Mouse (Mus musculus) Patski (cell line): Measurements from ENCODE around the gene Rtcb. TPM values are rescaled to one million over a fixed set of nuclear protein-coding genes. Genes with fewer than 3 reads are reported as not detected.

Source experiments
- ATAC-seq: fragments of 100-300 bp; one replicate; pipeline ENCODE4 v1.8.0; 2021
- CTCF ChIA-PET: fragments of 350-600 bp; sonication (Branson Sonifier 250); formaldehyde crosslinking; loops from one replicate; lab custom pipeline; 2022; ENCODE audit warnings: inconsistent platforms; lab: Charles Lee
- POLR2A ChIA-PET: fragments of 350-600 bp; sonication (Branson Sonifier 250); formaldehyde crosslinking; loops from one replicate; lab custom pipeline; 2022; ENCODE audit warnings: antibody characterized with exemption, inconsistent platforms; lab: Charles Lee
- DNase-seq: peaks from one replicate; pipeline ENCODE4 v3.0.0-alpha.2; 2011; ENCODE audit warnings: low read depth, low spot score
- H3K27me3 ChIP-seq: fragments of 371-371 bp; one replicate; pipeline ENCODE4 v1.5.1; 2021
- CTCF ChIP-seq: fragments of 100-300 bp; IDR thresholded peaks from one replicate; pipeline ENCODE4 v1.5.1; 2021
- in situ Hi-C: fragments of 300-500 bp; cut with MboI; formaldehyde crosslinking; loops from 3 replicates; pipeline ENCODE4 v1.11.1; 2018; ENCODE audit warnings: low pct_unique_long_range_greater_than_20kb, mixed read lengths
- polyA plus RNA-seq: library from polyadenylated mRNA; unstranded; gene quantifications from one replicate; pipeline ENCODE4 v1.2.3, GENCODE M21; 2021

Rtcb gene
- polyA plus RNA-seq: 153 TPM

DNA sequence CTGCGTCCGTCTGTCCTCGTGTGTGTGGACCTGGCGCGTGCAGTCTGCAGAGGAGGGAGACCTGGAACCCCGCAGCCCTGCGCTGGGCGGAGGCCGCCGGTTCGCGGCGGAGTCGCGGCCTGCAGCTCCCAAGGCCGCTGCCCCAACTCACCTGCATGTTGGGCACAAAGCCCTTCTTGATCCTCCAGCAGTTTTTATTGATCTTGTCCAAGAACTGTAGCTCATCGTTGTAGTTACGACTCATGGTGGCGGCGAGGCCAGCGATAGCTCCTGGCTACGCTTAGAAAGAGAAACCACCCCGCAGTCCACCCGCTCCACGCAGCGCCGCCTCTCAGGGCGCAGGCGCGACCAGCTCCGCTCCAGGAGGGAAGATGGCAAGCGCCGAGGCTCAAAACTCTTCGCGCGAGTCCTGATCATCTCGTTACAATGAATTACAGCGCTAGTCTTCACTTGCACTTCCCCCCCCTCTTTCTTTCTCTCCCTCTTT is at the start of gene Rtcb:
TSS of gene Rtcb (minus strand) at position 360 of the 487 bp plus-strand sequence.
- ChIA-PET CTCF (interaction anchor here (1.2 to 3.0 kb wide), 3 partner anchors 11 to 64 kb away, joined by 3 to 10 read pairs (median 5); partner anchors contain the start of gene Fbxo7), POLR2A (no interaction called here)
- H3K27me3 ChIP-seq: peaks cover 4% of the 10 kb centered on the region
- peak; percentile 68 for DNase-seq
- peak; percentile 82 for ATAC-seq
- in situ Hi-C loops: no loop called here
- no peak for TF ChIP-seq CTCF

GRCm38 (mm10) chr10:86006455-86006854 is 48.8 kb upstream of the Rtcb start:
- in situ Hi-C loops: no loop called here
- peaks cover 25% of the 10 kb centered on the region for H3K27me3 ChIP-seq
- ChIA-PET CTCF (interaction anchor here (1.6 kb wide), 1 partner anchor 14 kb away, joined by 3 read pairs; no protein-coding TSS in a partner anchor), POLR2A (no interaction called here)
- ATAC-seq: no peak
- no peak for TF ChIP-seq CTCF
- DNase-seq: no peak

- DNase-seq (no peak), ATAC-seq (no peak)
- peaks cover 25% of the 10 kb centered on the region for H3K27me3 ChIP-seq
- no peak for TF ChIP-seq CTCF
- ChIA-PET POLR2A (no interaction called here), CTCF (no interaction called here)
- in situ Hi-C loops: no loop called here
These were observed 42.8 kb upstream of the Rtcb start for GRCm38 (mm10) chr10:86000447-86000846.

- DNase-seq (no peak), ATAC-seq (no peak)
- TF ChIP-seq CTCF: no peak
- no peaks in the 10 kb centered on the region for H3K27me3 ChIP-seq
- in situ Hi-C loops: no loop called here
- CTCF ChIA-PET: no interaction called here
- POLR2A ChIA-PET: no interaction called here
These were observed 37.0 kb upstream of the Rtcb start for GRCm38 (mm10) chr10:85994543-85995104.

DNA sequence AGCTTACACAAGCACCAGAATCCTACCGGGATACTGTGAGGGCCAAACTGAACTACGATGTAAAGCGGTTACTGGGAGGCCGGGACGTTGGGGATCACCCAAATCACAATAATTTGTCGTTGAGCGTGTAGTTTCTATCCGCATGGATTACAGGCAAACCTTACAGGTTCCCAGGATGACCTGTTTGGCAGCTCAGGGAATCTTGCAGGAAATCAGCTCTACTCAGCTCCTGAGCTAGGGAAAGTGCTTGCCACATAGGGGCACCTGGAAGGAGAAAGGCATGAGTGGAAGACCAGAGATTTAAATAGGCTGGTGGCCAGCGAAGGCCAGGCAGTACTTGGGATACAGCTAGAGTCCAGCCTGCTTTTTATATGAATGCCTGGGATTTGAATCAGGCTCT is 36.2 kb upstream of the Rtcb start:
- no peaks in the 10 kb centered on the region for H3K27me3 ChIP-seq
- DNase-seq (no peak), ATAC-seq (no peak)
- no peak for TF ChIP-seq CTCF
- ChIA-PET POLR2A (interaction anchor here (0.6 kb wide), 1 partner anchor 469 kb away, joined by 3 read pairs; no protein-coding TSS in a partner anchor), CTCF (interaction anchor here (1.0 to 1.3 kb wide), 2 partner anchors 11 to 28 kb away, joined by 3 to 5 read pairs; partner anchors contain the start of gene Fbxo7)
- in situ Hi-C loops: no loop called here

DNA sequence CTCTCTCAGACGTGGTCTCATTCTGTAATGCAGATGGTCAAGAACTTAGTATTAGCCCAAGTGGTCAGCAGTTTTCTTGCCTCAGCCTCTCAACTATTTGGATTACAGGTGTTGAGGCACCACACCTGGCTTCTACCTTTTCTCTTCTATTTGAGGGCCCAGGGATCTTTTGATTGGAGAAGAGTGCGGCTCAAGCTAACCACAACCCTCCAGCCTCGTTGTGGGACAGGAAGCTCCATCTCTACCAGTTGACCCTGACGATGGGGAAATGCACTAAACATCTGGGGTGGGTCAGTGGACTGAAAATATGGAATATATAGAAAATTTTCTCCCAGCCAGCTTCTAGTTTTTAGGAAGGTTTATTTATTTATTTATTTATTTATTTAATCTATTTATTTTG is 34.8 kb upstream of the Rtcb start:
- in situ Hi-C loops: no loop called here
- TF ChIP-seq CTCF: no peak
- ATAC-seq: no peak
- peaks cover 2% of the 10 kb centered on the region for H3K27me3 ChIP-seq
- ChIA-PET CTCF (interaction anchor here (1.3 kb wide), 1 partner anchor 29 kb away, joined by 5 read pairs; the partner anchor contains the start of gene Fbxo7), POLR2A (no interaction called here)
- no peak for DNase-seq

DNA sequence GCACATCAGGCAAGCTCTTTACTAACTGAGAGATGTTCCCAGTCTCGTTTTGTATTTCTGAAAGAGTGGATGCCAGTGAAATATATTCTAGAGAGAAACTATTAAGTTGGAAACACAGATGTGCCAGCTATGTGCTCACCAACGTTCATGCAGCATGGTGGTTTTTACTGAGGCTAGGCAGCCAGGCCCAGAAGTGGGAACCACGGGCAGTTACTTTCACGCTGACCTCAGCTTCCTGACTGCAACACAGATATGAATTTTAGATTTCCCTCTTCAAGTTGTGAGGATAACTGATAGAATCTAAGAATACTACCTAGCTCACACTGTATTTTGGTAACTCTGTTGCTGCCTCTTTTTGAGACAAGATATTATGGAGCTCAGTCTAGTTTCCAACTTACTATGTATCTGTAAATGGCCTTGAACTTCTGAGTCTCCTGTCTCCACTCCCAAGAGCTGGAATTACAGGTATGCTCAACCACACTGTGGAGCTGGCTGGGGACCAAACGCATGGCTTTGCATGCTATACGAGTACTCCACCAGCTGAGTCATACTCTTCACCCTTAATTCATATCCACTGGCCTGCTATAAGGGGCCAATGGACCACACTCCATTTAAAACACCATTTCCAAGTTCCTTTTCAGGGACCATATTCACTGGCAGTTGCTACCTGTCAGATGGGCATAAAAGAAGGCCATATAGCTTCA is 31.9 kb upstream of the Rtcb start:
- TF ChIP-seq CTCF: no peak
- ChIA-PET POLR2A (interaction anchor here (0.5 to 0.9 kb wide), 2 partner anchors 19 to 73 kb away, joined by 3 read pairs; no protein-coding TSS in a partner anchor), CTCF (interaction anchor here (1.3 to 1.5 kb wide), 3 partner anchors 25 to 34 kb away, joined by 3 to 4 read pairs (median 4); no protein-coding TSS in a partner anchor)
- in situ Hi-C loops: no loop called here
- ATAC-seq: no peak
- DNase-seq: no peak
- H3K27me3 ChIP-seq: peaks cover 14% of the 10 kb centered on the region

- ChIA-PET CTCF (interaction anchor here (1.1 kb wide), 1 partner anchor 48 kb away, joined by 4 read pairs; no protein-coding TSS in a partner anchor), POLR2A (interaction anchor here (0.7 kb wide), 1 partner anchor 60 kb away, joined by 3 read pairs; no protein-coding TSS in a partner anchor)
- in situ Hi-C loops: loop anchor here (5.0 kb wide), 1 partner anchor 84 kb away; no protein-coding TSS in a partner anchor
- DNase-seq (no peak), ATAC-seq (no peak)
- H3K27me3 ChIP-seq: peaks cover 25% of the 10 kb centered on the region
- no peak for TF ChIP-seq CTCF
These were observed 15.3 kb upstream of the Rtcb start for GRCm38 (mm10) chr10:85972915-85973314.

GRCm38 (mm10) chr10:85971826-85972225 is 14.2 kb upstream of the Rtcb start:
- no peak for DNase-seq
- ChIA-PET POLR2A (interaction anchor here (1.2 kb wide), 1 partner anchor 24 kb away, joined by 3 read pairs; no protein-coding TSS in a partner anchor), CTCF (interaction anchor here (1.7 kb wide), 1 partner anchor 11 kb away, joined by 5 read pairs; no protein-coding TSS in a partner anchor)
- no peak for TF ChIP-seq CTCF
- in situ Hi-C loops: loop anchor here (5.0 kb wide), 1 partner anchor 85 kb away; no protein-coding TSS in a partner anchor
- H3K27me3 ChIP-seq: peaks cover 14% of the 10 kb centered on the region
- ATAC-seq: no peak

- no peaks in the 10 kb centered on the region for H3K27me3 ChIP-seq
- ATAC-seq (no peak), DNase-seq (no peak)
- in situ Hi-C loops: loop anchor here (5.0 to 10.0 kb wide), 3 partner anchors 87 to 497 kb away; partner anchors contain the start of gene Timp3
- ChIA-PET CTCF (interaction anchor here (3.0 to 3.2 kb wide), 2 partner anchors 12 to 51 kb away, joined by 10 to 15 read pairs; partner anchors contain the start of genes Fbxo7 and Rtcb), POLR2A (interaction anchor here (0.7 to 1.0 kb wide), 2 partner anchors 446 to 494 kb away, joined by 3 to 4 read pairs; no protein-coding TSS in a partner anchor)
- TF ChIP-seq CTCF: no peak
These were observed 12.4 kb upstream of the Rtcb start for GRCm38 (mm10) chr10:85969894-85970620.
